Mouse (Mus musculus): Measurements from ENCODE around the gene Gm49391.
"Not testable (repeated sequence)": the region's sequence is repeated elsewhere in the genome, so short reads cannot be mapped to it uniquely, and the experiment has no call there.

Gm49391 gene

DNA sequence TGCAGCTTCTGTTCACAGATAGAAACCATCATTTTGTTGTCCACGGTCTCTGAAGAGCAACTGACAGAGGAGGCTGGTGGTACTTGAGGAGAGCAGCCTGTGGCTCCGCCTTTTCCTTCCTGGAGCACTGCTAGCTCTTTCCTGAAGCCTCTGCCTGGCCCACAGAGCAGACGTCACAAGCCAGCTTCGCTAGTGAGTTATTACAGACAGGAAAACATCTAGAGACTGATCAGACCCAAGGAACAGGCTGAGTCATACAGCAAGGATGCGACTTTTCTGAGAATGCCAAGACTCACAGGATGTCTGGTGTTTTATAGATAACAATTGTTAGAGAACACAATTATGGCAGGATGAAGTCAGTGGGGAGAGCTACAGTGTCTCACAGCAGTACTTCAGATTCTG, at the start of gene Gm49391, which contains the start of gene Ctla2a:
Gm49391 (minus strand) TSS at position 72 of the 402 bp plus-strand sequence.
Ctla2a (minus strand) TSS at position 126 of the 402 bp plus-strand sequence.
- no peak for DNase-seq (ENCODE audit: low read depth, low spot score)

DNA sequence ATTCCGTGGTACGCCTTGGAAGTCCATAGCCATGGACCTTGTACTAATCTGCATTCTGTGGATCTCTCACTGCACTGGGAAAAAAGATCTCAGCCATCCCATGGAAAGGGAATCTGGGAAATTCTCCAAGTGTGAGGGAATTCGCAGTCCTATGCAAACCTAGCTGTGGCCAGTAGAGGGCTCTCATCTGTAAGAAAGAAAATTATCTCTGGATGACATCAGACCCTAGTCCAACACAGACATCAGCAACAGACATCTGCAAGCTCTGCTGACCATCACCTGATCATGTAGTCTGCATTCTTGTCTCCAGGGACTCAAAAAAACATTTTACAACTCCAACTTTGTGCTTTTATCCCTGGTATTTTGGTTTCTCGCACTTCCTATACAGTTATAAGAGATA, 35.9 kb upstream of the Gm49391 start:
- peak; percentile 41 for DNase-seq (ENCODE audit: low read depth, low spot score)

GRCm38 (mm10) chr13:60963985-60964384, 27.6 kb upstream of the Gm49391 start:
- not testable (repeated sequence) for DNase-seq (ENCODE audit: low read depth, low spot score)

- DNase-seq (ENCODE audit: low read depth, low spot score), result no peak
Measured at GRCm38 (mm10) chr13:60961706-60962105, 25.3 kb upstream of the Gm49391 start.

DNA sequence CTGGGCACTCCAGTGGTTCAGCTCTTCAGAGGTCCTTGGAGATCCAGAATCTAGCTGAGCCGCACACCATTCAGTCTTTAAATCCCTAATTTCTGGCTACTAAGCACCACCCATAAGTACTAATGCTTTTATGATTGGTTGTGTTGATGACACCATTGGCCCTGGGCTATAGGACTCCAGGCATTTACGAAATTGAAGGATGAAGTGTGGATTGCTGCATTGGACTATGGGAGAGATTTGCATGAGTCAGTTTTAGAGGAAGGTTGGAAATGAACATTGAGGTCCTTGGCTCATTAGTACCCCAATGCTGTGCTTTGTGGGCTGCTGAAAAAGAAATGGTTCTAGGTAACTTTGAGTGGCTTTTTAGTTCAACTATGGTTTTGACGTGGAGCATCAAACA, 5.5 kb upstream of the Gm49391 start, which contains the start of gene Tpbpa:
Tpbpa (minus strand) TSS at position 101 of the 400 bp plus-strand sequence.
- not testable (repeated sequence) for DNase-seq (ENCODE audit: low read depth, low spot score)

DNA sequence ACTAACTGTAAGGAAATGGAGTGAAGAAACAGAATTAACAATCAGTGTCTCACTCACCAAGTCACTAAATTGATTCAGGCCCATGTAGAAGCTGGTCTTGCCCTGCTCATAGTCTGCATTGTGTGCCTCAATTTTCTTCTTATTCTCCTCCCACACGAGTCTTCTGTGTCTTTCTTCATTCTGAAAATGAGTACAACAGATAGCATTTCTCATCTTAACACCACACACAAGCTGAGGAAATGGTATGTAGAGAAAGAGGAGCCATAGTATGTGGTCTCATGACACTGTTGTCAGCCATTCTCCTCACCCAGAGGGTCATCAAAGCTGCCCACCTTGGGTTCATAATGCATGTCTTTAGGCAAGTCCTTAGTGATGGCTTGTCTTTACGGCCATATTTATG, 881 bp downstream of the Gm49391 start, which contains the start of gene Gm49393:
Gm49393 (minus strand) TSS at position 101 of the 400 bp plus-strand sequence.
- DNase-seq (ENCODE audit: low read depth, low spot score), result not testable (repeated sequence)

GRCm38 (mm10) chr13:60904780-60905179, 31.6 kb downstream of the Gm49391 start, which contains the start of gene Tpbpb:
Tpbpb (minus strand) TSS chr13:60904880.
- DNase-seq (ENCODE audit: low read depth, low spot score), result not testable (repeated sequence)

DNA sequence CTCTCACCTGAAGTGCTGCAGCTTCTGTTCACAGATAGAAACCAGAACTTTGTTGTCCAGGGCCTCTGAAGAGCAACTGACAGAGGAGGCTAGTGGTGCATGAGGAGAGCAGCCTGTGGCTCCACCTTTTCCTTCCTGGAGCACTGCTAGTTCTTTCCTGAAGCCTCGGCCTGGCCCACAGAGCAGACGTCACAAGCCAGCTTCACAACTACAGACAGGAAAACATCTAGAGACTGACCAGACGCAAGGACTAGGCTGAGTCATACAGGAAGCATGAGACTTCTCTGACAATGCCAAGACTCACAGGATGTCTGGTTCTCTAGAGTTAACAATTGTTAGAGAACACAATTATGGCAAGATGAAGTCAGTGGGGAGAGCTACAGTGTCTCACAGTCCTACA, 39.0 kb downstream of the Gm49391 start, which contains the start of gene Ctla2b:
Ctla2b (minus strand) TSS at position 120 of the 400 bp plus-strand sequence.
- DNase-seq (ENCODE audit: low read depth, low spot score), result no peak

- DNase-seq (ENCODE audit: low read depth, low spot score), result not testable (repeated sequence)
Measured at GRCm38 (mm10) chr13:60896794-60897193, 39.6 kb downstream of the Gm49391 start, which contains the start of gene Gm49392. Gm49392 (minus strand) TSS chr13:60896894.

DNA sequence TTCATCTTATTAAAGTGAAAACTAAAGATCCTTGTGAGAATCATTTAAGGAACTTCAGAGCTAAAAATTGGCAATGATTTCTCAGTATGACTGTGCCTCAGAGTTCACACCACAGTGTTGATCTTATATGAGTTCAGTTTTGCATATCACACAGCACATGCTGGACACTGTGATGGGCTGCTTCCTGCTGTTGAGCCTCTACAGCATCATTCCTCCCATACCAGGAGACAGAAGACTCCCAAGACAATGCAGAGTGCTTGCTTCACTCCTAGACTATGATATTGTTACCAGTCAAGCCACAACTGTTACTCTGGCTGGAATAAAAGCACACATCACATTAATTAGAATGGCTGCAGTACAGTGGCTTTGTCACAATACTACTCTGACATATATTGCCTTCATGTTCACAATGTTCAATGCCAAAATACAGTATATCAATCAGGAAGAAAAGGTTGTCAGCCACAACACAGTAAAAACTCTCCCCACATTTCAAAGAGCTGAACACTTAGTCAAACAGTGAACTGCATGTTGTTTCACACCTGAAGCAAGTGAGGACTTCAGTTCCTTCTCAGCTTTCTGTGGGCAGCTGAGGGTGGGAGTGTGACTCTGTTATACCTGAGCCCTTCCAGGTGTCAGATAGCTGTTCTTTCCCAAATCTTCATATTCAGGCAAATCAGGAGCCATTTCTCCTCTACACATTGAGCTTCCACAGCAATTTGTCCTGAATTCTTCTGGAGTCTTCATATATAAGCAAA, 40.8 kb downstream of the Gm49391 start:
- no peak for DNase-seq (ENCODE audit: low read depth, low spot score)

GRCm38 (mm10) chr13:60892301-60892700, 44.1 kb downstream of the Gm49391 start:
- no peak for DNase-seq (ENCODE audit: low read depth, low spot score)

DNA sequence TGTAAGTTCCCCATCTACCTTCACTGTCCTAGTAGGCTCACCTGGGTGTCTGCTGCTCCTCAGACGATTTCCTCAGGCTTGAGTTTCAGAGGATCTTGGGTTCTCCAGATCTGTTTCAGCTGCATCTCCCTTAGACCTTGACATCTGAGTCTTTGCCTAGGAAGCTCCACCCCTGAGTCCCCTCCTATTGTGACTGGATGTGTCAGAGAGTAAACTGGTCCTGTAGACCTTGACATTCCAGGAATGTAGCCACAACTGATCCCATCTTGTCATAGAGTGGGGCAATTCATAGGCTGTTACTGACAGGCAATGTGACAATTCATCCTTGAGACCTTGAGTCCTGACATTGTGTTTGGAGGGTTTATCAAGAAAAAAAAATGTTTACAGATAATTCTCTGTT, 72.1 kb downstream of the Gm49391 start, which contains the start of gene 4930486L24Rik:
4930486L24Rik (minus strand) TSS at position 195 of the 400 bp plus-strand sequence.
- no peak for DNase-seq (ENCODE audit: low read depth, low spot score)

DNA sequence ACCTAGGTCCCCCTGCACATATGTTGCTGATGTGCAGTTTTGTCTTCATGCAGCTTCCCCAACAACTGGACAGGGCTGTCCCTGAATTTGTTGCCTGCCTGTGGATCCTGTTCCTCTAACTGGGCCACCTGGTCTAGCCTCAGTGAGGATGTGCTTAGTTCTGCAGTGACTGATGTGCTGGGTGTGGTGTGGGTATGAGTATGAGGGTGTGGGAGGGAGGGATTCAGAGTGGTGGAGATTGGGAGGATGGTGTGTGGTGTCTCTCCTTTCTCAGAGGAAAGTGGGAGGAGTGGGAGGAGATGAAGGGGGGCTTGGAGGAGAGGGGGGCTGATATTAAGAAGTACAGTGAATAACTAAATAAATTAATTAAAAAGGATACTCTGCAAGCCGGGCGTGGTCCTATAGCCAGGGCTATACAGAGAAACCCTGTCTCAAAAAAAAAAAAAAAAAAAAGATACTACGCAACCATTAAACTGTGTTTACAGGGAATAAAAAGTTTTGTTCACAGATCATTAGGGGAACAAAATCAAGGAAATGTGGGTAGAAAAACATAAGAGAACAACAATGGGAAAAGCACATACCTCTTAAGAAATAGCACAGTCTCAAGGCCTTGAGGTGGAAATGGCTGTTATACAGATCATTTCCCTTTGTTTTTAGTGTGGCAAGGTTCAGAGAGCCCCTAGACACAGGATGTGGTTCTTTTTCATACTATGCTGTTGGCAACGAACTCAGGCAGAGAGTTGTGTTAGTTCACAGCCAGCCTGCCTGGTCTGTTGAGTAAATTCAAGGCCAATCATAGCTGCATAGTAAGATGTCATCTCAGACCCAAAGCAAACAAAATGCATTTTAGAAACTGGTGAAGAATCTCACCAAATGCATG, 87.9 kb downstream of the Gm49391 start:
- no peak for DNase-seq (ENCODE audit: low read depth, low spot score)
